Mouse (Mus musculus) midbrain, embryonic 15.5 days (tissue): ENCODE measurements around the gene Themis. TPM values are rescaled to one million over a fixed set of nuclear protein-coding genes. Genes with fewer than 3 reads are reported as not detected.

Experiments
- ATAC-seq: fragments of 200-750 bp; cut with Nextera tagmentation; replicated peaks from 2 replicates; pipeline ENCODE4 v1.8.0; 2017; ENCODE audit warnings: moderate TSS enrichment
- H3K27ac ChIP-seq: fragments of 300-500 bp; sonication (generic); 2 replicates; pipeline ENCODE4 v1.5.1; 2015; ENCODE audit warnings: mild to moderate bottlenecking, inconsistent platforms
- H3K27me3 ChIP-seq: fragments of 300-500 bp; sonication (generic); replicated peaks from 2 replicates; pipeline ENCODE4 v1.6.1; 2015; ENCODE audit warnings: inconsistent platforms
- H3K36me3 ChIP-seq: fragments of 300-500 bp; sonication (generic); replicated peaks from 2 replicates; pipeline ENCODE4 v1.6.1; 2015; ENCODE audit warnings: inconsistent platforms
- H3K4me1 ChIP-seq: fragments of 300-500 bp; sonication (generic); 2 replicates; pipeline ENCODE4 v1.6.1; 2015; ENCODE audit warnings: inconsistent platforms
- H3K4me2 ChIP-seq: fragments of 300-500 bp; sonication (generic); 2 replicates; pipeline ENCODE4 v1.6.1; 2015; ENCODE audit warnings: inconsistent platforms, mild to moderate bottlenecking, moderate library complexity
- H3K4me3 ChIP-seq: fragments of 300-500 bp; sonication (generic); 2 replicates; pipeline ENCODE4 v1.5.1; 2015; ENCODE audit warnings: mild to moderate bottlenecking, inconsistent platforms
- H3K9ac ChIP-seq: fragments of 300-500 bp; sonication (generic); 2 replicates; pipeline ENCODE4 v1.6.1; 2015; ENCODE audit warnings: mild to moderate bottlenecking, inconsistent platforms
- H3K9me3 ChIP-seq: fragments of 300-500 bp; sonication (generic); 2 replicates; pipeline ENCODE4 v1.6.1; 2016; ENCODE audit warnings: inconsistent platforms
- WGBS: fragments of 180-500 bp; shearing (Covaris S2); methylation state at CpG from one replicate; pipeline ENCODE4 v1.1.7; 2015; ENCODE audit warnings: mixed read lengths; 5-methylcytosine and 5-hydroxymethylcytosine counted together
- polyA plus RNA-seq: library from polyadenylated mRNA; unstranded; fragments of >200 nt; fragmentation: Nextera tagmentation; extraction: Ambion mirVana; gene quantifications from 2 replicates; pipeline ENCODE4 v1.2.1, GENCODE M21; 2015

Gene Themis
- polyA plus RNA-seq, 1 experiment from 2014 or later: 0.08 TPM

GRCm38 (mm10) chr10:28696032-28696431 is 27.9 kb downstream of the Themis start:
- Histone ChIP-seq H3K36me3 (no peaks in the 10 kb centered on the region), H3K27ac (no peak overlapping the region), H3K27me3 (no peaks in the 10 kb centered on the region), H3K4me3 (no peak overlapping the region), H3K4me2 (no peak overlapping the region), H3K9ac (no peak overlapping the region), H3K9me3 (no peaks in the 10 kb centered on the region), H3K4me1 (no peaks in the 10 kb centered on the region)
- 93% methylated on average over 1 of the region's 1 CpGs for WGBS
- no peak for ATAC-seq

GRCm38 (mm10) chr10:28698175-28698574 is 30.0 kb downstream of the Themis start:
- Histone ChIP-seq H3K9ac (no peak overlapping the region), H3K9me3 (no peaks in the 10 kb centered on the region), H3K4me3 (no peak overlapping the region), H3K27me3 (no peaks in the 10 kb centered on the region), H3K4me2 (no peak overlapping the region), H3K36me3 (no peaks in the 10 kb centered on the region), H3K27ac (no peak overlapping the region), H3K4me1 (no peaks in the 10 kb centered on the region)
- ATAC-seq: no peak

GRCm38 (mm10) chr10:28721828-28722227 is 53.7 kb downstream of the Themis start:
- H3K4me1 ChIP-seq: no peaks in the 10 kb centered on the region
- no peak overlapping the region for H3K9ac ChIP-seq
- no peaks in the 10 kb centered on the region for H3K9me3 ChIP-seq
- H3K4me3 ChIP-seq: no peak overlapping the region
- no peaks in the 10 kb centered on the region for H3K36me3 ChIP-seq
- H3K27me3 ChIP-seq: no peaks in the 10 kb centered on the region
- ATAC-seq: no peak
- H3K4me2 ChIP-seq: no peak overlapping the region
- H3K27ac ChIP-seq: no peak overlapping the region
- 64% methylated on average over 3 of the region's 3 CpGs for WGBS

- Histone ChIP-seq H3K27me3 (no peaks in the 10 kb centered on the region), H3K4me1 (no peaks in the 10 kb centered on the region), H3K4me2 (no peak overlapping the region), H3K27ac (no peak overlapping the region), H3K4me3 (no peak overlapping the region), H3K9me3 (no peaks in the 10 kb centered on the region), H3K36me3 (no peaks in the 10 kb centered on the region), H3K9ac (no peak overlapping the region)
- 92% methylated on average over 7 of the region's 7 CpGs for WGBS
- no peak for ATAC-seq
These were observed 55.1 kb downstream of the Themis start for GRCm38 (mm10) chr10:28723266-28723665.

- Histone ChIP-seq H3K27me3 (no peaks in the 10 kb centered on the region), H3K4me2 (no peak overlapping the region), H3K4me3 (no peak overlapping the region), H3K36me3 (no peaks in the 10 kb centered on the region), H3K27ac (no peak overlapping the region), H3K9ac (no peak overlapping the region), H3K4me1 (no peaks in the 10 kb centered on the region), H3K9me3 (no peaks in the 10 kb centered on the region)
- 5% methylated on average over 2 of the region's 2 CpGs for WGBS
- no peak for ATAC-seq
These were observed 62.0 kb downstream of the Themis start for GRCm38 (mm10) chr10:28730122-28730521.

- WGBS: 88% methylated on average over 1 of the region's 1 CpGs
- H3K9ac ChIP-seq: no peak overlapping the region
- no peaks in the 10 kb centered on the region for H3K9me3 ChIP-seq
- no peak overlapping the region for H3K27ac ChIP-seq
- no peaks in the 10 kb centered on the region for H3K36me3 ChIP-seq
- H3K4me2 ChIP-seq: no peak overlapping the region
- H3K4me1 ChIP-seq: no peaks in the 10 kb centered on the region
- ATAC-seq: no peak
- no peak overlapping the region for H3K4me3 ChIP-seq
- no peaks in the 10 kb centered on the region for H3K27me3 ChIP-seq
These were observed 69.8 kb downstream of the Themis start for GRCm38 (mm10) chr10:28737953-28738352.

GRCm38 (mm10) chr10:28746426-28746825 is 78.3 kb downstream of the Themis start:
- no peak for ATAC-seq
- H3K9ac ChIP-seq: no peak overlapping the region
- no peaks in the 10 kb centered on the region for H3K36me3 ChIP-seq
- no peak overlapping the region for H3K4me2 ChIP-seq
- H3K9me3 ChIP-seq: no peaks in the 10 kb centered on the region
- no peak overlapping the region for H3K4me3 ChIP-seq
- no peak overlapping the region for H3K27ac ChIP-seq
- H3K4me1 ChIP-seq: no peaks in the 10 kb centered on the region
- H3K27me3 ChIP-seq: no peaks in the 10 kb centered on the region

GRCm38 (mm10) chr10:28753321-28753720 is 85.2 kb downstream of the Themis start:
- H3K9me3 ChIP-seq: no peaks in the 10 kb centered on the region
- no peak for ATAC-seq
- no peaks in the 10 kb centered on the region for H3K27me3 ChIP-seq
- no peak overlapping the region for H3K9ac ChIP-seq
- H3K36me3 ChIP-seq: no peaks in the 10 kb centered on the region
- no peaks in the 10 kb centered on the region for H3K4me1 ChIP-seq
- no peak overlapping the region for H3K27ac ChIP-seq
- no peak overlapping the region for H3K4me3 ChIP-seq
- H3K4me2 ChIP-seq: no peak overlapping the region
- 69% methylated on average over 2 of the region's 2 CpGs for WGBS

- H3K4me3 ChIP-seq: no peak overlapping the region
- no peak for ATAC-seq
- H3K9me3 ChIP-seq: no peaks in the 10 kb centered on the region
- no peaks in the 10 kb centered on the region for H3K4me1 ChIP-seq
- no peaks in the 10 kb centered on the region for H3K36me3 ChIP-seq
- H3K9ac ChIP-seq: no peak overlapping the region
- H3K27ac ChIP-seq: no peak overlapping the region
- H3K27me3 ChIP-seq: no peaks in the 10 kb centered on the region
- no peak overlapping the region for H3K4me2 ChIP-seq
These were observed 86.8 kb downstream of the Themis start for GRCm38 (mm10) chr10:28754927-28755326.

- Histone ChIP-seq H3K4me3 (no peak overlapping the region), H3K27me3 (no peaks in the 10 kb centered on the region), H3K27ac (no peak overlapping the region), H3K36me3 (no peaks in the 10 kb centered on the region), H3K4me1 (no peaks in the 10 kb centered on the region), H3K9ac (no peak overlapping the region), H3K9me3 (no peaks in the 10 kb centered on the region), H3K4me2 (no peak overlapping the region)
- 73% methylated on average over 5 of the region's 5 CpGs for WGBS
- no peak for ATAC-seq
These were observed 108.7 kb downstream of the Themis start for GRCm38 (mm10) chr10:28776777-28777402.

- no peak for ATAC-seq
- Histone ChIP-seq H3K36me3 (no peaks in the 10 kb centered on the region), H3K9me3 (no peaks in the 10 kb centered on the region), H3K4me1 (no peaks in the 10 kb centered on the region), H3K27me3 (no peaks in the 10 kb centered on the region), H3K9ac (no peak overlapping the region), H3K4me3 (no peak overlapping the region), H3K4me2 (no peak overlapping the region), H3K27ac (no peak overlapping the region)
- WGBS: 88% methylated on average over 4 of the region's 4 CpGs
These were observed 131.3 kb downstream of the Themis start for GRCm38 (mm10) chr10:28799469-28799868.

- whole genome bisulfite sequencing: 84% methylated on average over 3 of the region's 3 CpGs
- Histone ChIP-seq H3K4me1 (no peaks in the 10 kb centered on the region), H3K4me2 (no peak overlapping the region), H3K9me3 (no peaks in the 10 kb centered on the region), H3K9ac (no peak overlapping the region), H3K27ac (no peak overlapping the region), H3K36me3 (no peaks in the 10 kb centered on the region), H3K4me3 (no peak overlapping the region), H3K27me3 (no peaks in the 10 kb centered on the region)
- no peak for ATAC-seq
These were observed 137.0 kb downstream of the Themis start for GRCm38 (mm10) chr10:28805160-28805559.

- Histone ChIP-seq H3K4me1 (no peaks in the 10 kb centered on the region), H3K27ac (no peak overlapping the region), H3K9ac (no peak overlapping the region), H3K27me3 (no peaks in the 10 kb centered on the region), H3K36me3 (no peaks in the 10 kb centered on the region), H3K4me3 (no peak overlapping the region), H3K9me3 (no peaks in the 10 kb centered on the region), H3K4me2 (no peak overlapping the region)
- ATAC-seq: no peak
- 91% methylated on average over 5 of the region's 5 CpGs for WGBS
These were observed 143.9 kb downstream of the Themis start for GRCm38 (mm10) chr10:28811928-28812570.
